ENCODE assay signal across 8 mouse cellular contexts in genomic region chr5:115909106-115909505, GRCm38 (mm10).
DNase-seq lines count a peak whose midpoint lies in the region; ATAC-seq and TF ChIP-seq lines count a peak whose summit lies in the region.

No protein-coding gene starts in this region.

- H3K9ac ChIP-seq in limb, embryonic 14.5 days (ENCODE audit: low read depth, low read length, severe bottlenecking): no peak overlapping the region

- H3K27me3 ChIP-seq in limb, embryonic 14.5 days (ENCODE audit: control insufficient read depth, insufficient read depth, low read length): no peaks in the 10 kb centered on the region

- DNase-seq in cerebellum, adult 11 months: peak; percentile 55
- DNase-seq in urinary bladder, postnatal 14 days (ENCODE audit: low spot score): peak; percentile 56
- no peak for DNase-seq in urinary bladder, postnatal 10 days (ENCODE audit: low spot score)
- peak; percentile 59 to 68 for DNase-seq in heart, postnatal 14 days
- DNase-seq in limb, embryonic 14.5 days (ENCODE audit: low spot score): peak; percentile 15
- peak; percentile 61 to 77 for DNase-seq in right cerebral cortex, adult 2 months (ENCODE audit: low spot score in 2 of 2)

- no peak overlapping the region for H3K4me2 ChIP-seq in limb, embryonic 14.5 days (replicated peaks; ENCODE audit: low read depth, low read length, severe bottlenecking)

- no peaks in the 10 kb centered on the region for H3K36me3 ChIP-seq in limb, embryonic 14.5 days (ENCODE audit: control insufficient read depth, insufficient read depth, low read length)

- intact Hi-C loops in heart, postnatal 14 days (cut with DNase I): loop anchor here (5.0 kb wide), 1 partner anchor 117 kb away; no protein-coding TSS in a partner anchor

- ATAC-seq in cerebellum, adult (ENCODE audit: insufficient number of reproducible peaks, low FRiP score, low TSS enrichment): no peak
- ATAC-seq in limb, embryonic 14.5 days (ENCODE audit: low FRiP score, low read depth): no peak
- ATAC-seq in granulocyte monocyte progenitor cell, adult 5-6 weeks (replicated peaks; ENCODE audit: poor library complexity, severe bottlenecking): no peak

- no peaks in the 10 kb centered on the region for H3K9me3 ChIP-seq in limb, embryonic 14.5 days (ENCODE audit: control insufficient read depth, low read length)

- no peak for TF ChIP-seq POLR2A in limb, embryonic 14.5 days (IDR thresholded peaks at IDR 0.05; ENCODE audit: borderline replicate concordance, extremely low read depth, insufficient read depth, insufficient read length)

- WGBS in limb, embryonic 14.5 days: 59% methylated on average over 11 of the region's 11 CpGs

- H3K4me3 ChIP-seq in limb, embryonic 14.5 days (replicated peaks; ENCODE audit: low read length): no peak overlapping the region

- no peak overlapping the region for H3K27ac ChIP-seq in limb, embryonic 14.5 days (replicated peaks; ENCODE audit: low read depth, low read length)

- peaks cover 10% of the 10 kb centered on the region for H3K4me1 ChIP-seq in limb, embryonic 14.5 days (ENCODE audit: control insufficient read depth, insufficient read depth, low read length)
